Mouse (Mus musculus): ENCODE results near the gene Thbs3. TPM values are rescaled to one million over a fixed set of nuclear protein-coding genes. Genes with fewer than 3 reads are reported as not detected.

The Thbs3 gene
- polyA plus RNA-seq, 1 experiment from 2014 or later: 58.4 TPM

DNA sequence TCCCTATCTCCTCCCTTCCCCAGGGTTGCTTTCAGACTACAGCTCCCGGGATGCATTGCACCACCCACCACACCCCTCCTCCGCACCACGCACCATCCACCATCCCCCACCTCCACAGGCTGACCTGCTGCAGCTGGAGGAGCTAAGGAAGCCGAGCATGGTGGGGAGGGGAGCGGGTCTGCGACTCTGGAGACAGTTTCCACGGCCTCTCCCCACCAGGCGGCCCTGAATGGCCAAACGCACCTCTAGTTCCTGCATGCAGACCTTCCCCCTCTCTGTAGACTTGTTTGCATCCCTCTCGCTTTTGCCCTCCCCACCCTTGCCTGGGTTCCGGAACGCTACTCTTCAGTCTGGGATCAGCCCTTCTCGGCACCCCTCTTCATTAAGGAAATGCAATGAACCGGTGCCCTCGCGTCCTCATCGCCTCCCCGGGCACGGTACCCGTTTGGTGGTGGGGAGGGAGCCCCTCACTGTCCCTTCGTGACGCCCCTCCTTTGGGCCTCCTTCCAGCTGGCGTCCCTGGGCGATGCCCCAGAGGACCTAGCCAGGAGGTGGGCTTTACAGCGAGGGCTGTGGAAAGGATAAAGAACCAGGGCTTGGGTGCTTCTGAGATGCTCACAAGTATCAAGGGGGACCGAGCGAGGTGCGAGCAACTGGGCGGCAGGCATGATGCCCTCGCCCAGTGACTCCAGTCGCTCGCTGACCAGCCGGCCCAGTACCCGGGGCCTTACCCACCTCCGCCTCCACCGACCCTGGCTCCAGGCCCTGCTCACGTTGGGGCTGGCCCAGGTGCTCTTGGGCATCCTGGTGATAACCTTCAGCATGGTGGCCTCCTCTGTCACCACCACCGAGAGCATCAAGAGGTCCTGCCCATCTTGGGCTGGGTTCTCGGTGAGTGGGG lies 31.7 kb upstream of the Thbs3 start, which contains the start of gene Fam189b:
TSS of gene Fam189b (plus strand) at position 86 of the 901 bp plus-strand sequence.
- Histone ChIP-seq H3K27me3 (no peaks in the 10 kb centered on the region), H3K4me1 (peaks cover 28% of the 10 kb centered on the region), H3K4me3 (peak within 1 kb of the TSS; percentile 72), H3K27ac (peak within 1 kb of the TSS; percentile 67), H3K36me3 (peaks cover 30% of the 10 kb centered on the region), H3K4me2 (peak within 1 kb of the TSS; percentile 95), H3K9ac (peak within 1 kb of the TSS; percentile 71), H3K9me3 (no peaks in the 10 kb centered on the region)
- ATAC-seq (ENCODE audit: borderline replicate concordance, extremely low read depth, low FRiP score, low TSS enrichment): peak; percentile 95
- WGBS: 5% methylated on average over 39 of the region's 39 CpGs

DNA sequence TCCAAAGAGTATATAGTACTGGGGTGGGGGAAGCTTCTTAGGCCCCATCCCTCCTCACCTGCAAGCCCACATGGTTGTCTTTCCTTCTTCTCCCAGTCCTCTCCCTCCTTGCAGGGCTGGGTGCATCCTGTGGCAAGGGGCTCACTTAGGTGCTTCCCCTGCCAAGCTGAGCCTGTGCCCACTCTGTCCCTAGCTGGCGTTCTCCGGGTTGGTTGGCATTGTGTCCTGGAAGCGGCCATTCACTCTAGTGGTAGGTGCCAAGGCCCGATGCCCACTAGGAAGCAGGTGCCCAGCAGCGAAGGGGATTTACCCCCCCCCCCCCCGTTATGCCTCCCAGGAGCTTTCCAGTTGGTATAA lies 31.0 kb upstream of the Thbs3 start:
- Histone ChIP-seq H3K4me2 (peak overlapping the region; percentile 95), H3K9ac (peak overlapping the region; percentile 71; the same call in 1 of the 2 replicates), H3K4me1 (peaks cover 22% of the 10 kb centered on the region), H3K27me3 (no peaks in the 10 kb centered on the region), H3K9me3 (no peaks in the 10 kb centered on the region), H3K36me3 (peaks cover 29% of the 10 kb centered on the region), H3K4me3 (peak overlapping the region; percentile 72), H3K27ac (no peak overlapping the region)
- 73% methylated on average over 6 of the region's 6 CpGs for WGBS
- no peak for ATAC-seq (ENCODE audit: borderline replicate concordance, extremely low read depth, low FRiP score, low TSS enrichment)

DNA sequence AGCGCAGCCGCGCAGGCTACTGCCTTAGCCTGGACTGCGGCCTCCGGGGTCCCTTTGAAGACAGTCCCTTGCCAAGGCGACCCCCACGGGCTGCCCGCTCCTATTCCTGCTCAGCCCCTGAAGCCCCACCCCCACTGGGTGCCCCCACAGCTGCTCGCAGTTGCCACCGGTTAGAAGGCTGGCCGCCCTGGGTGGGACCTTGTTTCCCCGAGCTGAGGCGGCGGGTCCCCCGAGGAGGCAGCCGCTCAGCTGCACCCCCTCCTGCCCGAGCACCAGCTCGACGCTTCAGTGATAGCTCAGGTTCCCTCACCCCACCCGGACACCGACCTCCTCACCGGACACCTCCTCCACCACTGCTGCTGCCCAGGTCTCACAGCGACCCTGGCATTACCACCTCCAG lies 27.8 kb upstream of the Thbs3 start:
- Histone ChIP-seq H3K4me1 (peaks cover 20% of the 10 kb centered on the region), H3K27ac (no peak overlapping the region), H3K4me2 (no peak overlapping the region), H3K36me3 (no peaks in the 10 kb centered on the region), H3K27me3 (no peaks in the 10 kb centered on the region), H3K9ac (no peak overlapping the region), H3K4me3 (no peak overlapping the region), H3K9me3 (no peaks in the 10 kb centered on the region)
- ATAC-seq (ENCODE audit: borderline replicate concordance, extremely low read depth, low FRiP score, low TSS enrichment): no peak
- WGBS: 49% methylated on average over 23 of the region's 23 CpGs

DNA sequence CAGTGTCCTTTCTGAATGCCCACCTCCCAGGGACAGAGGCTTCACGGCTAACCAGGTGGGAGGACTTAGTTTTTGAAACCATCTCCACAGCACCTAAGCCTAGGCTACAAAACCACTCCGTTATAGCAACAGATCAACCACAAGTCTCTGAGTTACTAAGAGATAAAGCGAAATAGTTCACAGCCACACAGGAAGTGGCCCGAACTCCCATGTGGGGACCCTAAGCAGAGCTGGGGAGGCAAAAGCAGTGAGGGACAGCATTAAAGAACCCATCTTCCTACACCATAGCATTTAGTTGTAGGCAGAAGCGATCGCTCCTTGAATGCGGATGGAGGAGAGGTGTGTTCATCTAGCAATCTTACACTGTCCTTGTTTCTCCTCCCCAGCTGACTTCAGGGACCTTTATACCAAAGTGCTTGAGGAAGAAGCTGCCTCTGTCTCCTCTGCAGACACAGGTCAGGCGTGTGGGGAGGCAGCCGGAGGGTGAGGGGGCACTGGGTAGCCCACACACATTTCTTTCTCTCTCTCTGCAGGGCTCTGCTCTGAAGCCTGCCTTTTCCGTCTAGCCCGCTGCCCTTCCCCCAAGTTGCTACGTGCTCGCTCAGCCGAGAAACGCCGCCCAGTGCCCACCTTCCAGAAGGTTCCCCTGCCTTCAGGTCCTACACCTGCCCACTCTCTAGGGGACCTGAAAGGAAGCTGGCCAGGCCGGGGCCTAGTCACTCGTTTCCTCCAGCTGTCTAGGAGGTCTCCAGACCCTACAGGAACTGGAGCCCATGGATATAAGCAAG lies 27.1 kb upstream of the Thbs3 start:
- WGBS: 78% methylated on average over 18 of the region's 18 CpGs
- Histone ChIP-seq H3K9me3 (no peaks in the 10 kb centered on the region), H3K4me3 (no peak overlapping the region), H3K36me3 (no peaks in the 10 kb centered on the region), H3K9ac (no peak overlapping the region), H3K27me3 (no peaks in the 10 kb centered on the region), H3K4me1 (peaks cover 13% of the 10 kb centered on the region), H3K27ac (no peak overlapping the region), H3K4me2 (no peak overlapping the region)
- no peak for ATAC-seq (ENCODE audit: borderline replicate concordance, extremely low read depth, low FRiP score, low TSS enrichment)

DNA sequence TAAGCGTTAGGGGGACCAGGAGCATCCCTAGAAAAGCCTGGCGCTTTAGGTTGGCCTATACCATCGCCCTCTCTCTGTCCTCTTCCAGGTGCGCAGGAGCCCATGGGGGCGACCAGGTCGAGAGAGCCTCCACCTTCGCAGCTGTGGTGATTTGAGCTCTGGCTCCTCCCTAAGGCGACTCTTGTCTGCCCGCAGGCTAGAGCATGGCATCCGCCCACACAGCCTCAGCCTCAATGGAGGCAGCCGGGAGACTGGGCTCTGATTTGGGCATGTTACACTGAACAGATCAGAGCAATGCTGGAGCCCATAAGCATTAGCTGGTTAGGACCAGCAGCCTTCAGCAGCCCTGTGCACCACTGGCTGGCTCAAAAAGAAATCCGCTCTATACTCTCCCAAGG lies 26.5 kb upstream of the Thbs3 start:
- no peaks in the 10 kb centered on the region for H3K9me3 ChIP-seq
- ATAC-seq (ENCODE audit: borderline replicate concordance, extremely low read depth, low FRiP score, low TSS enrichment): no peak
- peaks cover 11% of the 10 kb centered on the region for H3K4me1 ChIP-seq
- no peak overlapping the region for H3K9ac ChIP-seq
- no peak overlapping the region for H3K4me2 ChIP-seq
- H3K4me3 ChIP-seq: no peak overlapping the region
- H3K27me3 ChIP-seq: no peaks in the 10 kb centered on the region
- 73% methylated on average over 12 of the region's 12 CpGs for WGBS
- H3K27ac ChIP-seq: no peak overlapping the region
- H3K36me3 ChIP-seq: no peaks in the 10 kb centered on the region

DNA sequence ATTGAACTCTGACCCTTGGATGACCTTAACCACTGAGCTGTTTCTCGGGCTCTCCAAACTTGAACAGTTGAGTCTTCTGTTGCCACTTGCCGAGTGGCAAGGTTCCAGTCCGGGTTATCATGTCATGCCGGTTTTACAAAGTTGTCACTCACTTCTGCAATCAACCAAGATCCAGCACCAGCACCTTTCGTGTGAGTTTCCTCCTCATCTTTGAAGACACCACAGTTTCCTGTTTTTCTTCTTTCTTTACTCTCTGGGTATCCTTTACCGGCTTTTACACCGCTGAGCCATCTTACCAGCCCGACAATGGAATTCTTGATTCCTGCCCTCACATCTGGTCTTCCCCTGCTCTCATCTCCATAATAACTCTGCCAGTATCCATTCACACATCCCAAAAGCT lies 24.5 kb upstream of the Thbs3 start:
- ATAC-seq (ENCODE audit: borderline replicate concordance, extremely low read depth, low FRiP score, low TSS enrichment): no peak
- WGBS: 70% methylated on average over 8 of the region's 8 CpGs
- no peaks in the 10 kb centered on the region for H3K36me3 ChIP-seq

DNA sequence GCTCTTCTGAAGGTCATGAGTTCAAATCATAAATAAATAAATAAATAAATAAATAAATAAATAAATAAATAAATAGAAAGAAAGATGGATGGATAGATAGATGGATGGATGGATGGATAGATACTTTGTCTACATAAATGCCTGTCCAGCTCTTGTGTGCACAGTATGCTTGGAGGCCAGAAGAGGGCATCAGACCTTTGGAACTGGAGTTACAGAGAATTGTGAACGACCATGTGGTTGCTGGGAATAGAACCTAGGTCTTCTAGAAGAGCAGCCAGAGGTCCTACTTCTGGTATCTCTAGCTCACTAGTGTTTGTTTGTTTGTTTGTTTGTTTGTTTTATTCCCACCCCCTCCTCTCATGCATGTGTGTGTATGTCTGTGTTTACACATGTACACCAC lies 21.6 kb upstream of the Thbs3 start:
- ATAC-seq (ENCODE audit: borderline replicate concordance, extremely low read depth, low FRiP score, low TSS enrichment): no peak
- Histone ChIP-seq H3K27ac (no peak overlapping the region), H3K9ac (no peak overlapping the region), H3K9me3 (no peaks in the 10 kb centered on the region), H3K4me3 (no peak overlapping the region), H3K4me2 (no peak overlapping the region), H3K27me3 (no peaks in the 10 kb centered on the region), H3K36me3 (no peaks in the 10 kb centered on the region), H3K4me1 (peaks cover 9% of the 10 kb centered on the region; the same call in 1 of the 2 replicates)
- 66% methylated on average over 1 of the region's 1 CpGs for WGBS

More for the DNA sequence above, 24.5 kb upstream of the Thbs3 start:
- no peak overlapping the region for H3K9ac ChIP-seq
- H3K9me3 ChIP-seq: no peaks in the 10 kb centered on the region
- no peak overlapping the region for H3K27ac ChIP-seq
- no peaks in the 10 kb centered on the region for H3K27me3 ChIP-seq
- no peak overlapping the region for H3K4me2 ChIP-seq
- H3K4me1 ChIP-seq: no peaks in the 10 kb centered on the region
- H3K4me3 ChIP-seq: no peak overlapping the region

DNA sequence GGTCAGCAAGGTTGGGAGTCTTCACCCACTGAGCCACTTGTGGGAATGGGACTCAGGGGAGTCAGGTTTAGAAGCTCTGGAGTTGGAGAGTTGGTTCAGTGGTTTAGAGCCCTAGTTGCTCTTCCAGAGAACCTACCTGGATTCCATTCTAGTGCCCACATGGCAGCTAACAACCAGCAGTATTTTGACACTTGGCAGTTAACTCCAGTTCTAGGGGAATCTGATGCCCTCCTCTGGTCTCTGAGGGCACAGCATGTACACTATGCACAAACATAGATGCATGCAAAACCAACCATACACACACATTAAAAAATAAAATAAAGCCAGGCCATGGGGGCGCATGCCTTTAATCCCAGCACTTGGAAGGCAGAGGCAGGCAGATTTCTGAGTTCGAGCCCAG lies 21.1 kb upstream of the Thbs3 start:
- ATAC-seq (ENCODE audit: borderline replicate concordance, extremely low read depth, low FRiP score, low TSS enrichment): no peak
- Histone ChIP-seq H3K4me3 (no peak overlapping the region), H3K9ac (no peak overlapping the region), H3K36me3 (no peaks in the 10 kb centered on the region), H3K27ac (no peak overlapping the region), H3K9me3 (no peaks in the 10 kb centered on the region), H3K4me1 (peaks cover 9% of the 10 kb centered on the region; the same call in 1 of the 2 replicates), H3K27me3 (no peaks in the 10 kb centered on the region), H3K4me2 (no peak overlapping the region)
- WGBS: 89% methylated on average over 2 of the region's 2 CpGs

DNA sequence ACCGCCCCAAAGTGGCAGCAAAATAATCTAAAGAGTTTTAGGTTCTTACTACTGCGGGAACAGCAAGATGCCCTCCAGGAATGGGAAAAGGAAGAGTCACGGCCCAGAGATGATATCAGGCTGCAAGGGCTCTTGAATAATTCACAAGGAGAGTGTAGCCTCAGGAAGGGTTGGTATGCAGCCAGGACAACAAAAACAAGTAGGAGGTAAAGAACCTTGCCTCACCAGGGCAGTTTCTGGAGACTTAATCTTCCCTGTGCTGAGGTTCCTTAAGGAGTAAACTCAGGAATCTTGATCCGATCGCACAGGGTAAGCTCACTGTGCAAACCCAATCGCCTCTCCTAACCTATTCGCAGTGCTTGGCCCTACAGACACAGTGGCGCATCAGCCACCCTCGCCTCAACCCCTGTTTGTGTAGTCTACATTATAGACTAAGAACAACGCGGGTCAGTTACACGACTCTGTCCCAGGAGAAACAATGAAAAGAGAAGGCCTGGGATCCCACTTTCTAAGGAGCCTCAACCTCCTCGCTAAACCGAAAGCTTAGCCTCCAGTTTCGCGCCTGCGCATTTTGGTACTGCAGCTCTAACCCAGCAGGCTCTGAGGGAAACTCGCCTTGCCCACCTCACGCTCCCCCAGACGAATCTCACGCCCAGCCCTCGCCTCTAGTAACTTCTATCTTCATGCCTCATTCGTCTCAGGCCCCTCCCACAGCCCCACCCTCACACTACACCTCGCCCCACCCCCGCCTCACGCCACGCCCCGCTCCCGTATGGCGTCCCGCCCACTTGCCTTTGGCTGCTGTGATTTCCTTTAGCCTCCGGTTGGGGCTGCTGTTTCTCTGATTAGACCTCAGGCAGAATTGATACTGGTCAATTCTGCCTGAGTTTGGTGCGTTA lies 18.8 kb upstream of the Thbs3 start:
- Histone ChIP-seq H3K36me3 (no peaks in the 10 kb centered on the region), H3K27me3 (no peaks in the 10 kb centered on the region), H3K27ac (peak overlapping the region; percentile 66), H3K4me3 (peak overlapping the region; percentile 43), H3K9me3 (no peaks in the 10 kb centered on the region), H3K9ac (peak overlapping the region; percentile 53), H3K4me2 (peak overlapping the region; percentile 62), H3K4me1 (peaks cover 9% of the 10 kb centered on the region; the same call in 1 of the 2 replicates)
- ATAC-seq (ENCODE audit: borderline replicate concordance, extremely low read depth, low FRiP score, low TSS enrichment): peak; percentile 96
- 6% methylated on average over 33 of the region's 33 CpGs for WGBS

DNA sequence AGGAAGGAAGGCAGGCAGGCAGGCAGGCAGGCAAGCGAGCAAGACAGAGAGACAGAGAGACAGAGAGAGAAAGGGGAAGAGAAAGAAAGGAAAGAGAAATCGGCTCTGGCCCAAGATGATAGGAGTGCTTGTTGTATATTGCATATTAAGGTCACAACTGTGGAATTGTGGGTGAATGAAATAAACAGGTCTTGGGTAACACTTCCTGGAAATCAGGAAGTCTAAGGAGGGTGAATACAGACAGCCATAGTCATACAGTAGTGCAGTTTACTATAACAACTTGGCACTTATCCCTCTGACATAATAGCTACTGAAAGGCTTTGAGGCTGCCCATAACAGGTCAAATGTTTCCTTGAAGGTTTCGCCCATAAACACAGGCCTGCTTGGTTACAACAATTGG lies 15.1 kb upstream of the Thbs3 start:
- WGBS: 72% methylated on average over 3 of the region's 3 CpGs
- no peak for ATAC-seq (ENCODE audit: borderline replicate concordance, extremely low read depth, low FRiP score, low TSS enrichment)
- no peaks in the 10 kb centered on the region for H3K27me3 ChIP-seq

More for the DNA sequence above, 15.1 kb upstream of the Thbs3 start:
- no peaks in the 10 kb centered on the region for H3K9me3 ChIP-seq
- H3K27ac ChIP-seq: no peak overlapping the region
- H3K9ac ChIP-seq: no peak overlapping the region
- no peak overlapping the region for H3K4me2 ChIP-seq
- H3K4me1 ChIP-seq: peaks cover 15% of the 10 kb centered on the region
- no peak overlapping the region for H3K4me3 ChIP-seq
- no peaks in the 10 kb centered on the region for H3K36me3 ChIP-seq

Measured in lung, embryonic 15.5 days (tissue).